Mouse (Mus musculus) CH12.LX (cell line): ENCODE measurements at regions not wholly inside any gene's neighbourhood (a gene's known extent, or its start where the extent isn't known, plus 50 kb on each side); places are given as distances from the start of the nearest gene placed in this dataset.

Source experiments
- CTCF ChIP-seq, 2 experiments: IDR thresholded peaks in 1 of 2; conservative IDR thresholded peaks in 1 of 2; 2 replicates each; pipeline ENCODE4 v1.5.1; 2011 to 2012; ENCODE audit warnings: low read depth in 2 of 2, low read length in 2 of 2, improper control_type of control experiment in 1 of 2, inconsistent platforms in 1 of 2, mild to moderate bottlenecking in 1 of 2, moderate library complexity in 1 of 2
- EP300 ChIP-seq: IDR thresholded peaks from 2 replicates; pipeline ENCODE4 v1.6.1; 2011; ENCODE audit warnings: low read length, improper control_type of control experiment
- JUND ChIP-seq: conservative IDR thresholded peaks from 2 replicates; pipeline ENCODE4 v1.6.1; 2011; ENCODE audit warnings: low read depth, low read length, improper control_type of control experiment
- MAX ChIP-seq: IDR thresholded peaks from 2 replicates; pipeline ENCODE4 v1.6.1; 2011; ENCODE audit warnings: low read length, improper control_type of control experiment
- NELFE ChIP-seq: IDR thresholded peaks from 2 replicates; pipeline ENCODE4 v1.6.1; 2011; ENCODE audit warnings: low read depth, low read length, improper control_type of control experiment
- POLR2A ChIP-seq: IDR thresholded peaks from 2 replicates; pipeline ENCODE4 v1.6.1; 2011; ENCODE audit warnings: low read depth, mild to moderate bottlenecking, improper control_type of control experiment, low read length
- POLR2AphosphoS2 ChIP-seq: IDR thresholded peaks from 2 replicates; pipeline ENCODE4 v1.6.1; 2011; ENCODE audit warnings: low read depth, low read length, improper control_type of control experiment
- SIN3A ChIP-seq: IDR thresholded peaks from 2 replicates; pipeline ENCODE4 v1.6.1; 2012; ENCODE audit warnings: low read length, improper control_type of control experiment, inconsistent platforms
- USF1 ChIP-seq: IDR thresholded peaks from 2 replicates; pipeline ENCODE4 v1.6.1; 2014; ENCODE audit warnings: low read depth, mild to moderate bottlenecking, inconsistent platforms, low read length, improper control_type of control experiment

DNA sequence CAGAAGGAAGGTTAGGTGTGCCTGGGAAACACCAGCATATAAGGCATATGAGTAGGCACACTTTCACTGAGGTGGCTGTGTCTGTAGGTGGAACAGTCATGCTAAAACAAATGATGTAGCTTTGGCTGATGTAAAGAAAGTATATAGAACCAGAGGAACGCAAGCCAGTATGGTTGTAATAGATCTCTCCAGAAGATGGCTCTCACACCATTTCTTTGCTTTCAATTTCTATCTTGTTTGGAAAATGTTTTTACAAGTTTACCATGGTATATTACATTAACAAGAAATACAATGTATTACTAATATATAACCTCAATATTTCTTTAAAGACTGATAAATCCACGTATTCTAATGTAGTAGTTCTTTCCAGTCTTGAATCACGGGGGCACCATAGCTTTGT is 304.4 kb upstream of the Btbd3 start:
- no peak for TF ChIP-seq CTCF (conservative IDR thresholded peaks at IDR 0.05 in 1 of 2, IDR thresholded peaks at IDR 0.05 in 1 of 2; ENCODE audit: low read depth in 2 of 2, low read length in 2 of 2)
- no peak for TF ChIP-seq POLR2A
- TF ChIP-seq EP300, result no peak
- TF ChIP-seq SIN3A, result no peak
- no peak for TF ChIP-seq NELFE
- TF ChIP-seq POLR2AphosphoS2, result no peak
- no peak for TF ChIP-seq JUND
- no peak for TF ChIP-seq USF1
- no peak for TF ChIP-seq MAX
